Mouse (Mus musculus) stomach, postnatal 0 days (tissue): ENCODE data around the gene Enthd1. TPM values are rescaled to one million over a fixed set of nuclear protein-coding genes. Genes with fewer than 3 reads are reported as not detected.

ENCODE experiments used
- ATAC-seq: fragments of 200-750 bp; cut with Nextera tagmentation; 2 replicates; pipeline ENCODE4 v1.8.0; 2017; ENCODE audit not compliant: low FRiP score, low TSS enrichment
- DNase-seq: peaks from one replicate; pipeline ENCODE4 v3.0.0-alpha.2; 2016; ENCODE audit warnings: low spot score
- H3K27ac ChIP-seq: fragments of 300-500 bp; sonication (generic); replicated peaks from 2 replicates; pipeline ENCODE4 v1.5.1; 2014; ENCODE audit warnings: mild to moderate bottlenecking, control low read depth
- H3K27me3 ChIP-seq: fragments of 300-500 bp; sonication (generic); 2 replicates; pipeline ENCODE4 v1.6.1; 2014; ENCODE audit warnings: low read length; ENCODE audit not compliant: control insufficient read depth, insufficient read depth
- H3K36me3 ChIP-seq: fragments of 300-500 bp; sonication (generic); 2 replicates; pipeline ENCODE4 v1.6.1; 2014; ENCODE audit warnings: low read length, mixed read lengths; ENCODE audit not compliant: control insufficient read depth, insufficient read depth
- H3K4me1 ChIP-seq: fragments of 300-500 bp; sonication (generic); replicated peaks from 2 replicates; pipeline ENCODE4 v1.6.1; 2014; ENCODE audit warnings: antibody characterized with exemption; ENCODE audit not compliant: control insufficient read depth, insufficient read depth
- H3K4me2 ChIP-seq: fragments of 300-500 bp; sonication (generic); replicated peaks from 2 replicates; pipeline ENCODE4 v1.6.1; 2014; ENCODE audit warnings: low read depth, mild to moderate bottlenecking, control low read depth, moderate library complexity
- H3K4me3 ChIP-seq: fragments of 300-500 bp; sonication (generic); 2 replicates; pipeline ENCODE4 v1.5.1; 2014; ENCODE audit warnings: low read depth, low read length, control low read depth
- H3K9ac ChIP-seq: fragments of 300-500 bp; sonication (generic); 2 replicates; pipeline ENCODE4 v1.6.1; 2014; ENCODE audit warnings: mild to moderate bottlenecking, low read length, control low read depth, mixed read lengths
- H3K9me3 ChIP-seq: fragments of 300-500 bp; sonication (generic); 2 replicates; pipeline ENCODE4 v1.6.1; 2016; ENCODE audit warnings: low read length; ENCODE audit not compliant: control insufficient read depth
- CTCF ChIP-seq: IDR thresholded peaks from 2 replicates; pipeline ENCODE4 v1.5.1; 2016; ENCODE audit warnings: antibody characterized with exemption, low read depth, mild to moderate bottlenecking, moderate library complexity
- EP300 ChIP-seq: optimal IDR thresholded peaks from 2 replicates; pipeline ENCODE3; 2016; ENCODE audit warnings: antibody characterized with exemption
- WGBS: fragments of 180-500 bp; shearing (Covaris S2); extraction: QIAGEN DNeasy Blood & Tissue Kit; methylation state at CpG from one replicate; pipeline ENCODE4 v1.1.7; 2014; 5-methylcytosine and 5-hydroxymethylcytosine counted together
- polyA plus RNA-seq: library from polyadenylated mRNA; unstranded; fragments of >200 nt; fragmentation: Nextera tagmentation; extraction: Ambion mirVana; gene quantifications from 2 replicates; pipeline ENCODE4 v1.2.1, GENCODE M21; 2015

Enthd1 gene
- polyA plus RNA-seq, 1 experiment from 2014 or later = not detected

- Histone ChIP-seq H3K4me2 (no peak within 1 kb of the TSS), H3K27ac (no peak within 1 kb of the TSS), H3K36me3 (no peaks in the 10 kb centered on the region), H3K9me3 (no peaks in the 10 kb centered on the region), H3K4me1 (no peaks in the 10 kb centered on the region), H3K9ac (no peak within 1 kb of the TSS), H3K27me3 (no peaks in the 10 kb centered on the region), H3K4me3 (no peak within 1 kb of the TSS)
- no peak for DNase-seq
- WGBS = 57% methylated on average over 12 of the region's 12 CpGs
- TF ChIP-seq CTCF = no peak
- no peak for TF ChIP-seq EP300
- no peak for ATAC-seq
These were observed 7.3 kb upstream of the Enthd1 start, which contains the start of gene Grap2 for GRCm38 (mm10) chr15:80572291-80572690. Grap2 (plus strand) TSS chr15:80572594.

- Histone ChIP-seq H3K27me3 (no peaks in the 10 kb centered on the region), H3K36me3 (no peaks in the 10 kb centered on the region), H3K4me3 (no peak overlapping the region), H3K9ac (no peak overlapping the region), H3K4me1 (no peaks in the 10 kb centered on the region), H3K9me3 (no peaks in the 10 kb centered on the region), H3K27ac (no peak overlapping the region), H3K4me2 (no peak overlapping the region)
- 67% methylated on average over 7 of the region's 7 CpGs for WGBS
- no peak for ATAC-seq
- no peak for TF ChIP-seq CTCF
- no peak for TF ChIP-seq EP300
- DNase-seq = no peak
These were observed 6.7 kb upstream of the Enthd1 start for GRCm38 (mm10) chr15:80571611-80572010.

GRCm38 (mm10) chr15:80570226-80570625 lies 5.3 kb upstream of the Enthd1 start:
- H3K9ac ChIP-seq = no peak overlapping the region
- ATAC-seq (no peak), DNase-seq (no peak)
- no peak overlapping the region for H3K4me3 ChIP-seq
- no peaks in the 10 kb centered on the region for H3K4me1 ChIP-seq
- TF ChIP-seq CTCF (no peak), EP300 (no peak)
- H3K4me2 ChIP-seq = no peak overlapping the region
- 96% methylated on average over 1 of the region's 1 CpGs for WGBS
- no peak overlapping the region for H3K27ac ChIP-seq
- no peaks in the 10 kb centered on the region for H3K9me3 ChIP-seq
- no peaks in the 10 kb centered on the region for H3K36me3 ChIP-seq
- H3K27me3 ChIP-seq = no peaks in the 10 kb centered on the region

- WGBS = 60% methylated on average over 7 of the region's 7 CpGs
- Histone ChIP-seq H3K4me3 (no peak overlapping the region), H3K9ac (no peak overlapping the region), H3K27ac (no peak overlapping the region), H3K4me1 (no peaks in the 10 kb centered on the region), H3K27me3 (no peaks in the 10 kb centered on the region), H3K4me2 (no peak overlapping the region), H3K36me3 (no peaks in the 10 kb centered on the region), H3K9me3 (no peaks in the 10 kb centered on the region)
- TF ChIP-seq EP300 (no peak), CTCF (no peak)
- ATAC-seq = no peak
- no peak for DNase-seq
These were observed 4.2 kb upstream of the Enthd1 start for GRCm38 (mm10) chr15:80569205-80569604.

DNA sequence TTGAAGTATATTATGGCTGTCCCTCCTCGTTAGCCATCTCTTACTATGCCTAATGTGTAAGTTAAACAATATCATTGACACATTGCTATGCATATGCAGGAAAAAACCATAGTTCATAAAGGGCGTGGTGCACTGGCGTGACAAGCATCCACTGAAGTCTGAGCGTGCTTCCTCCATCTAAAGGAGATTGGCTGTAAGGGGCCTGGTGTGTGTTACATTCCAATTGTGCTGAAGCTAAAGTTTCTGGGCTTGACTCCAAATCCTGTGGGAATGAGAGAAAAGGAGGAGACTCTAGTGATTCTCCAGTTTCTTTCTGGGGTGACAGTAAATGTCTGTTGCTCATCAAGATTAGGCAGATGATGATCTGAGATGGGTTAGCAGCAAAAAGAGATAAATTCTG lies 2.8 kb upstream of the Enthd1 start:
- DNase-seq = no peak
- ATAC-seq = no peak
- H3K9me3 ChIP-seq = no peaks in the 10 kb centered on the region
- TF ChIP-seq CTCF (no peak), EP300 (no peak)
- no peaks in the 10 kb centered on the region for H3K27me3 ChIP-seq
- no peak overlapping the region for H3K9ac ChIP-seq
- H3K4me1 ChIP-seq = no peaks in the 10 kb centered on the region
- H3K4me3 ChIP-seq = no peak overlapping the region
- H3K36me3 ChIP-seq = no peaks in the 10 kb centered on the region
- no peak overlapping the region for H3K27ac ChIP-seq
- no peak overlapping the region for H3K4me2 ChIP-seq
- WGBS = 31% methylated on average over 4 of the region's 4 CpGs

DNA sequence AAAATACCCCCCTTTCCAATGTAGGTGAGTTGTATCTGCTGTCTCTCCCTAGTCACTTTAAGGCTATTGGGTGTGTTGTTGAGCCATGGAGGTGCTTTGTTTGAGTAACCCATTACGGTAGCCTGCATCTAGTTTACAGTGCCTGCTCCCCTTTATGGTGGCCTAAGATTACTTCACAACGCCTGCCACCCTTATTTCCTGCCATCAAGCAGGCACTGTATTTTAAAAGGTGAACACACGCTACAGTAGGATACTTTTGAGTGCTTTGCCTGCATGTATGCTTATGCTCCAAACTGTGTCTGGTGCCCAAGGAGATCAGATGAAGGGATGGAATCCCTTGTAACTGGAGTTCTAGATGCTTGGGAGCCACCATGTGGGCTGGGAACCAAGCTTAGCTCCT lies 2.2 kb upstream of the Enthd1 start:
- H3K27ac ChIP-seq = no peak overlapping the region
- no peak overlapping the region for H3K4me3 ChIP-seq
- H3K36me3 ChIP-seq = no peaks in the 10 kb centered on the region
- no peak overlapping the region for H3K9ac ChIP-seq
- DNase-seq = no peak
- H3K27me3 ChIP-seq = no peaks in the 10 kb centered on the region
- H3K4me2 ChIP-seq = no peak overlapping the region
- no peaks in the 10 kb centered on the region for H3K4me1 ChIP-seq
- ATAC-seq = no peak
- H3K9me3 ChIP-seq = no peaks in the 10 kb centered on the region
- no peak for TF ChIP-seq EP300
- no peak for TF ChIP-seq CTCF
- WGBS = 75% methylated on average over 3 of the region's 3 CpGs
